Mouse (Mus musculus) myocyte (in vitro differentiated cells): ENCODE measurements at regions not wholly inside any gene's neighbourhood (a gene's known extent, or its start where the extent isn't known, plus 50 kb on each side); places are given as distances from the start of the nearest gene placed in this dataset.
A peak's percentile ranks its signal among the peaks of the same experiment; 100 is the strongest.

Experiments
- H3K27me3 ChIP-seq: one replicate; pipeline ENCODE4 v1.6.1; 2011; ENCODE audit not compliant: control insufficient read depth, insufficient read depth, insufficient read length
- H3K36me3 ChIP-seq: one replicate; pipeline ENCODE4 v1.6.1; 2011; ENCODE audit not compliant: control insufficient read depth, insufficient read depth
- H3K4me2 ChIP-seq: one replicate; pipeline ENCODE4 v1.6.1; 2011; ENCODE audit warnings: low read depth, control low read depth
- H3K4me3 ChIP-seq: one replicate; pipeline ENCODE4 v1.5.1; 2011; ENCODE audit warnings: mild to moderate bottlenecking, control low read depth, moderate library complexity
- H3K79me2 ChIP-seq: one replicate; pipeline ENCODE4 v1.6.1; 2011; ENCODE audit not compliant: control insufficient read depth, insufficient read depth
- H3ac ChIP-seq: one replicate; pipeline ENCODE4 v1.6.1; 2011; ENCODE audit not compliant: control insufficient read depth, insufficient read length
- CEBPB ChIP-seq: IDR thresholded peaks from 2 replicates; pipeline ENCODE4 v1.6.1; 2011; ENCODE audit warnings: mild to moderate bottlenecking, moderate library complexity; ENCODE audit not compliant: poor library complexity, insufficient read depth, severe bottlenecking
- E2F4 ChIP-seq: IDR thresholded peaks from one replicate; pipeline ENCODE4 v1.6.1; 2011; ENCODE audit warnings: mild to moderate bottlenecking, control low read depth, moderate library complexity; ENCODE audit not compliant: insufficient read depth
- MAX ChIP-seq: IDR thresholded peaks from one replicate; pipeline ENCODE4 v1.6.1; 2011; ENCODE audit warnings: low read depth, mild to moderate bottlenecking, control low read depth
- MYOD1 ChIP-seq, 3 experiments: IDR thresholded peaks; one replicate each; pipeline ENCODE4 v1.6.1; 2011; ENCODE audit warnings: control low read depth in 2 of 3, low read depth in 2 of 3, mild to moderate bottlenecking in 2 of 3, moderate library complexity in 1 of 3; ENCODE audit not compliant: insufficient read length in 2 of 3, control insufficient read depth in 1 of 3
- MYOG ChIP-seq, 3 experiments: IDR thresholded peaks; one replicate each; pipeline ENCODE4 v1.6.1; 2011; ENCODE audit warnings: control low read depth in 2 of 3, low read depth in 2 of 3, mild to moderate bottlenecking in 2 of 3; ENCODE audit not compliant: insufficient read length in 2 of 3, control insufficient read depth in 1 of 3, insufficient read depth in 1 of 3
- POLR2A ChIP-seq: IDR thresholded peaks from one replicate; pipeline ENCODE4 v1.6.1; 2011; ENCODE audit warnings: low read depth, mild to moderate bottlenecking, control low read depth, moderate library complexity; ENCODE audit not compliant: insufficient read length
- POLR2AphosphoS2 ChIP-seq: IDR thresholded peaks from one replicate; pipeline ENCODE4 v1.6.1; 2011; ENCODE audit warnings: low read depth, control low read depth; ENCODE audit not compliant: insufficient read length
- REST ChIP-seq: IDR thresholded peaks from one replicate; pipeline ENCODE4 v1.6.1; 2011; ENCODE audit warnings: mild to moderate bottlenecking, control low read depth, moderate library complexity; ENCODE audit not compliant: insufficient read depth, insufficient read length
- SRF ChIP-seq: IDR thresholded peaks from one replicate; pipeline ENCODE4 v1.6.1; 2011; ENCODE audit warnings: low read depth; ENCODE audit not compliant: control insufficient read depth, insufficient read length
- TCF12 ChIP-seq: IDR thresholded peaks from one replicate; pipeline ENCODE4 v1.6.1; 2011; ENCODE audit warnings: mild to moderate bottlenecking, control low read depth; ENCODE audit not compliant: poor library complexity, insufficient read depth, severe bottlenecking
- TCF3 ChIP-seq: IDR thresholded peaks from one replicate; pipeline ENCODE4 v1.6.1; 2011; ENCODE audit warnings: low read depth, control low read depth; ENCODE audit not compliant: insufficient read length
- USF1 ChIP-seq: IDR thresholded peaks from one replicate; pipeline ENCODE4 v1.6.1; 2011; ENCODE audit warnings: low read depth, mild to moderate bottlenecking, control low read depth, moderate library complexity

GRCm38 (mm10) chr1:51594666-51595065 lies 116.4 kb upstream of the Nabp1 start:
- Histone ChIP-seq H3K79me2 (no peaks in the 10 kb centered on the region), H3K4me3 (no peak overlapping the region), H3ac (no peak overlapping the region), H3K4me2 (no peak overlapping the region), H3K27me3 (no peaks in the 10 kb centered on the region), H3K36me3 (no peaks in the 10 kb centered on the region)
- TF ChIP-seq TCF12 (no peak), CEBPB (no peak), POLR2AphosphoS2 (no peak), E2F4 (no peak), USF1 (no peak), MYOG (IDR thresholded peaks at IDR 0.05; ENCODE audit: control insufficient read depth in 1 of 3, insufficient read depth in 1 of 3, insufficient read length in 2 of 3, low read depth in 2 of 3) (no peak), TCF3 (no peak), MYOD1 (IDR thresholded peaks at IDR 0.05; ENCODE audit: control insufficient read depth in 1 of 3, insufficient read length in 2 of 3, low read depth in 2 of 3) (no peak), POLR2A (no peak), MAX (no peak), SRF (no peak), REST (no peak)

DNA sequence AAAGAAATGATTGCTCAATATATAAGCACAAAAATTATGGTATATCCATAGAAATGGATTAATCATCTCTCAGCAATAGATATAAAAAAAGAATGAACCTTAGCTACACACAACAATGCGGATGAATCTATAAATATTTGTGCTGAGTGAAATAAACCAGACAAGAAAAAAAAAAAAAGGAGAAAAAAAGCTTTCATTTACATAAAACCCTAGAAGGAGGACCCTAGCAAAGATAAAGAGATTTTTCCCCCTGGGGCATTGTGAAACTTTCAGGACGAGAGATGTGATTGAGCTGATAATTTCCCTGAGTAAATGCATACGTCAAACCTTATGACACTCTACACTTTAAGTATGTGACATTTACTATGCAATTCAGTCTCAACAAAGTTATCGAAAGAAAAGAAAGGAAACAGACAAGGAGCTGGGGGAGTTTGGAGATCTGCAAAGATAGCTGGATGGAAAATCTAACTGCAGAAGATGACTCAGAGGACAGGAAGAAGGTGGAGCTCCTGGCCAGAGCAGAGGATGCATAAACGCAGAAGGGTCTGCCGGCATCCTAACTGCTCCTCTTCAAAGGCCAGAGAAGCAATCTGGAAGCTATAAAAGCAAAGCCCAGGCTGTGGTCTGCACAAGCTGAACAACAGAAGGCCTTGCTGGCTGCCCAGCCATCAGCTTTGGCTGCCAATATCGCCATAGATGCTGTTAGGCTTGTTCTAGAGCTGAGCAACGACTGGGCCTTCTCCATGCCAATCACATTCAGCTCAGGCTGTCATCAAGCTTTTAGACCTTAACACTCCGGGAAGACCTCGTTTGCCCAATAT lies 115.6 kb upstream of the Nabp1 start:
- Histone ChIP-seq H3ac (no peak overlapping the region), H3K4me2 (peak overlapping the region; percentile 57), H3K4me3 (no peak overlapping the region), H3K27me3 (no peaks in the 10 kb centered on the region), H3K79me2 (no peaks in the 10 kb centered on the region), H3K36me3 (no peaks in the 10 kb centered on the region)
- TF ChIP-seq MYOD1 (IDR thresholded peaks at IDR 0.05; ENCODE audit: control insufficient read depth in 1 of 3, insufficient read length in 2 of 3, low read depth in 2 of 3): no peak
- TF ChIP-seq USF1: no peak
- no peak for TF ChIP-seq POLR2AphosphoS2
- no peak for TF ChIP-seq POLR2A
- no peak for TF ChIP-seq TCF12
- no peak for TF ChIP-seq MYOG (IDR thresholded peaks at IDR 0.05; ENCODE audit: control insufficient read depth in 1 of 3, insufficient read depth in 1 of 3, insufficient read length in 2 of 3, low read depth in 2 of 3)
- TF ChIP-seq TCF3: no peak
- no peak for TF ChIP-seq CEBPB
- TF ChIP-seq E2F4: no peak
- TF ChIP-seq SRF: no peak
- no peak for TF ChIP-seq MAX
- no peak for TF ChIP-seq REST

GRCm38 (mm10) chr1:51591886-51592285 lies 113.7 kb upstream of the Nabp1 start:
- no peaks in the 10 kb centered on the region for H3K36me3 ChIP-seq
- TF ChIP-seq SRF (no peak), POLR2A (no peak), POLR2AphosphoS2 (no peak), MYOG (IDR thresholded peaks at IDR 0.05; ENCODE audit: control insufficient read depth in 1 of 3, insufficient read depth in 1 of 3, insufficient read length in 2 of 3, low read depth in 2 of 3) (no peak), USF1 (no peak), MAX (no peak)
- H3K4me3 ChIP-seq: no peak overlapping the region
- no peak overlapping the region for H3ac ChIP-seq
- no peaks in the 10 kb centered on the region for H3K79me2 ChIP-seq
- no peak overlapping the region for H3K4me2 ChIP-seq
- no peaks in the 10 kb centered on the region for H3K27me3 ChIP-seq

GRCm38 (mm10) chr1:51590606-51591400 lies 112.6 kb upstream of the Nabp1 start:
- Histone ChIP-seq H3K27me3 (no peaks in the 10 kb centered on the region), H3K36me3 (no peaks in the 10 kb centered on the region), H3K4me3 (no peak overlapping the region), H3K4me2 (no peak overlapping the region), H3ac (no peak overlapping the region), H3K79me2 (no peaks in the 10 kb centered on the region)
- TF ChIP-seq TCF3: no peak
